Comparison of ENCODE assay signal across 18 mouse cellular contexts in the genomic region with DNA sequence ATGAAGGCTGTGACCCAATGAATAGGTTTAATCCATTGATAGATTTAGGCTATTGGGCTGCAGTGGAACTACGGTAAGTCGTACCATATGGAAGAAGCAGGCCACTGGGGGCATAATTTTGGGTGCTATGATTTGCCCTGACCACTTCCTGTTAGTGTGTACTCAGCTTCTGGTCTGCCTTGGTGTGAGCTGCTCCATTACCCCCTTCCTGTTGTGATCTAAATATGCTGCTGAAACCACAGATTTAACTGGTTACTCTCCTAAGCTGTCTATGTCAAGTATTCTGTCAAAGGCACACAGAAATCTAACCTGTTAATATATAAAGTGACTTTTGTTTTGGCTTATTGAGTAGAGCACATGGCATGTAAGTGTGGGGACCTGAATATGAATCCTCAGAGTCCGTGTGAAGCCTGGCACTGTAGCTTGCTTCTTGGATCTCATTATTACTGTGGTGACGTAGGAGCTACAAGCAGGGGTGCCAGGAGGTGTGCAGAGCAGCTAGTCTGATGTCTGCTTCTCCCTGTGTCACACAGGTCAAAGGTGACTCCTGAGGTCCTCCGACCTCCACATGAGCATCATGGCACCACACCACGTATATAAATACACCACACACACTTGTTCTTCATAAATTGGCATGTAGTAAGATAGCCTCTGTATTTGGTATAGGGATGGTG. TPM values are rescaled to one million over a fixed set of nuclear protein-coding genes. Genes with fewer than 3 reads are reported as not detected.
DNase-seq lines count a peak whose midpoint lies in the region; ATAC-seq and TF ChIP-seq lines count a peak whose summit lies in the region.
"Had no signal": no experiment of that assay in that cellular context is flagged by ENCODE, and none has a peak within 500 bp of the region (broad histone marks: within the 10 kb centered on the region; RNA-seq: fewer than 3 reads in every experiment).

No protein-coding gene starts in this region.

- 79% methylated on average over 6 of the region's 6 CpGs for WGBS in lung, embryonic 14.5 days
- WGBS in embryonic facial prominence, embryonic 10.5 days = 65% methylated on average over 6 of the region's 6 CpGs

- no peak for DNase-seq in lung, embryonic 14.5 days
- no peak for DNase-seq in lung, postnatal 10 days
- peak; percentile 84 for DNase-seq in CD4-positive, CD25-positive, alpha-beta regulatory T cell, adult 2 months (ENCODE audit: low read depth, low spot score)
- DNase-seq in brain, adult 2 months (ENCODE audit: low read depth, low spot score) = peak; percentile 56
- DNase-seq in natural killer cell, adult 2 months (ENCODE audit: low spot score in 2 of 2) = peak; percentile 82 to 83
- no peak for DNase-seq in ovary, adult 18-20 months (ENCODE audit: low spot score)
- no peak for DNase-seq in embryonic facial prominence, embryonic 10.5 days (ENCODE audit: low spot score)
- DNase-seq in adrenal gland, adult 8-10 months = no peak
- DNase-seq: adrenal gland, adult 2 months; gastrocnemius, postnatal 36 days; kidney, adult 11 months; right cerebral cortex, postnatal 25 days had no signal

- no peak overlapping the region for H3K4me3 ChIP-seq in lung, embryonic 14.5 days (ENCODE audit: low read depth, low read length)
- H3K4me3 ChIP-seq in embryonic facial prominence, embryonic 10.5 days = no peak overlapping the region
- H3K4me3 ChIP-seq: embryonic facial prominence, embryonic 13.5 days; forebrain, embryonic 13.5 days; layer of hippocampus, adult 2 months; limb, embryonic 12.5 days; midbrain, embryonic 10.5 days; neural tube, embryonic 12.5 days had no signal

- 0 out of 2 replicates have a peak, but pooled peaks have one; percentile 7 for TF ChIP-seq CTCF in lung, embryonic 14.5 days (IDR thresholded peaks at IDR 0.05; ENCODE audit: low read depth)

- H3K9ac ChIP-seq in lung, embryonic 14.5 days = no peak overlapping the region
- H3K9ac ChIP-seq: embryonic facial prominence, embryonic 13.5 days; forebrain, embryonic 13.5 days; limb, embryonic 12.5 days; neural tube, embryonic 12.5 days had no signal

- H3K4me1 ChIP-seq in lung, embryonic 14.5 days (ENCODE audit: insufficient read depth) = peaks cover 7% of the 10 kb centered on the region; the same call in 1 of the 2 replicates
- H3K4me1 ChIP-seq in embryonic facial prominence, embryonic 10.5 days = peaks cover 22% of the 10 kb centered on the region

- no peak for ATAC-seq in lung, embryonic 14.5 days (ENCODE audit: insufficient read depth)
- ATAC-seq: forebrain, embryonic 13.5 days had no signal

- H3K4me2 ChIP-seq in lung, embryonic 14.5 days = no peak overlapping the region
- H3K4me2 ChIP-seq: embryonic facial prominence, embryonic 13.5 days; forebrain, embryonic 13.5 days; limb, embryonic 12.5 days; neural tube, embryonic 12.5 days had no signal

- 0 out of 2 replicates have a peak, but pooled peaks cover 5% of the 10 kb centered on the region for H3K36me3 ChIP-seq in lung, embryonic 14.5 days (ENCODE audit: insufficient read depth)
- H3K36me3 ChIP-seq in embryonic facial prominence, embryonic 10.5 days (replicated peaks) = peaks cover 14% of the 10 kb centered on the region
- H3K36me3 ChIP-seq: embryonic facial prominence, embryonic 13.5 days; limb, embryonic 12.5 days had no signal

- H3K9me3 ChIP-seq in lung, embryonic 14.5 days (ENCODE audit: low read depth, low read length) = no peaks in the 10 kb centered on the region
- H3K9me3 ChIP-seq in embryonic facial prominence, embryonic 10.5 days = no peaks in the 10 kb centered on the region
- H3K9me3 ChIP-seq: embryonic facial prominence, embryonic 13.5 days; forebrain, embryonic 13.5 days; limb, embryonic 12.5 days; midbrain, embryonic 10.5 days; neural tube, embryonic 12.5 days had no signal

- no peak overlapping the region for H3K27ac ChIP-seq in lung, embryonic 14.5 days (ENCODE audit: low read depth)
- H3K27ac ChIP-seq in embryonic facial prominence, embryonic 10.5 days (replicated peaks) = no peak overlapping the region
- H3K27ac ChIP-seq: embryonic facial prominence, embryonic 13.5 days; forebrain, embryonic 13.5 days; layer of hippocampus, adult 2 months; limb, embryonic 12.5 days; midbrain, embryonic 10.5 days; neural tube, embryonic 12.5 days had no signal

- no peaks in the 10 kb centered on the region for H3K27me3 ChIP-seq in lung, embryonic 14.5 days (ENCODE audit: insufficient read depth, low read length)
- no peaks in the 10 kb centered on the region for H3K27me3 ChIP-seq in embryonic facial prominence, embryonic 10.5 days (replicated peaks; ENCODE audit: low read depth, poor library complexity, severe bottlenecking)
- H3K27me3 ChIP-seq: embryonic facial prominence, embryonic 13.5 days; forebrain, embryonic 13.5 days; limb, embryonic 12.5 days; neural tube, embryonic 12.5 days had no signal

RNA-seq across cellular contexts. Expression of a gene that starts 10.6 kb away (rescaled TPM):
- polyA plus RNA-seq in lung, embryonic 14.5 days (2014; fragmentation: Nextera tagmentation; extraction: Ambion mirVana) = 25.3 and 25.9 TPM in 2 replicates
- polyA plus RNA-seq in embryonic facial prominence, embryonic 10.5 days (2016; fragmentation: Nextera tagmentation; extraction: Ambion mirVana) = 18.1 and 19.0 TPM in 2 replicates
- 10 to 100 TPM; 24.6 to 30.2 (median 28.1) TPM for total RNA-seq in adrenal gland, adult 8-10 months (2022)

Comparison
In these comparisons a context has a peak if more than half of its experiments do, and no peak if none do; other contexts are left out.
1. DNase-seq: peak in CD4-positive, CD25-positive, alpha-beta regulatory T cell, adult 2 months (single experiment), brain, adult 2 months (single experiment) and natural killer cell, adult 2 months (2 of 2); none in lung, embryonic 14.5 days (single experiment), lung, postnatal 10 days (single experiment), ovary, adult 18-20 months (single experiment), embryonic facial prominence, embryonic 10.5 days (single experiment) and adrenal gland, adult 8-10 months (single experiment).